Mouse (Mus musculus): ENCODE measurements around the gene Anxa3.

DNA sequence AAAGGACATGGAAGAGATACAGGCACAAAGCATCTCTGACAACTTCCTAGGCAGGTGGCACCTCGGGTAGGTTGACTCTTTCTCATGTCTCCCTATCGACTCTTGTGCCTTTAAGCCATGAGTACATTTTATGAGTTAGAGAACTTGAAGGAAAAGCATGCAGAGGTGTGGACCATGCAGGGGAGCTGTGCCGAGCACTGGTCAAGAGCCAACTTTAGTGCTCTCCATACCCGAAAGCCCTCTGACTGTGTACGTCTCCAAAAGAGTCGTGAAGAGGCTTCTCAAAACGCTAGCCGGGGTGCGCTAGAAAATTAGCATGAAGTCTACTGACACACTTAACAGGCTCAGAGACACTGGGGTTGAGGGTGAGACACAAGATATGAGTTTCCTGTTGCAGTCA lies 6.0 kb downstream of the Anxa3 start:
- no peak for TF ChIP-seq POLR2A (IDR thresholded peaks at IDR 0.05; ENCODE audit: low read depth, low read length)
- TF ChIP-seq CTCF (IDR thresholded peaks at IDR 0.05; ENCODE audit: extremely low read depth, insufficient read length, insufficient replicate concordance, low read depth, low read length): no peak

Measured in small intestine, adult 2 months (tissue).